Mouse (Mus musculus) WW6 (cell line): ENCODE measurements at regions not wholly inside any gene's neighbourhood (a gene's known extent, or its start where the extent isn't known, plus 50 kb on each side); places are given as distances from the start of the nearest gene placed in this dataset.

Experiments used
- DNase-seq: peaks from one replicate; pipeline ENCODE4 v3.0.0-alpha.2; 2013; ENCODE audit warnings: low read depth, low spot score

DNA sequence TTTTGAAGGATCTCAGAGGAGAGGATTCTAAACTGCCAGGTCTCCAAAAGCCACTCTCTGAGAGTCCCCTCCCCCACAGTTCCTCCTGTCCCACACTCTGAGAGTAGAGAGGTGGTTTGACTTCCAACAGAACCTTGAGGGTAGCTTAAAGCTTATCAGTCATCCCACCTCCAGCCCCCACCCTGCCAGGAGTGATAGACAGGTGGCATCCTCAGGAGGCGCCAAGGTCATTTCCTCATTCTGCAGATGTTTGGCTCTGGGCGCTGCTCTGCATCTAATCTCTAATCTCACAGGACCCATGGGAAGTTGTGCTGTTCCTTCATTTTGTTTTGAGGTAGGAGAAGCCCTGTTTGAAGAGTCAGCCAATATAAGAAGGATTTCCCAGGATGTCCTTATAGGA, 96.2 kb downstream of the Hes1 start:
- DNase-seq: no peak

DNA sequence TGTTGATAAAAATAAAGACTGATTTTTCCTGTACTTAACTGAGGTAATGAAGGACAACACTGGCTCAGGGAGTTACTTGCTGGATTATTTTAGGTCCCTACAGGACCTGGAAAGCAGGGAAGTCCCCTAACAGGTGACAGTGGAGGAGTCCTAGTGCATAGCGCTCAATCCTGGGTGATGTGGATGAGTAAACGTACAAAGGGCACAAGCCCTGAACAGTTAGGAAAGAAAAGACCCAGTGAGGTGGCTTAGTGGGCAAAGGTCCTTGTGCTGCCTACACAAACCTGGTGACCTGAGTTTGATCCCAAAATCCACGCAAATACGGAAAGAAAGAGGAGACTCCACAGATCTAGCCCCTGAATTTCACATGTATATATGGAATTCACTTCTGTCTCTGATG, 99.1 kb downstream of the Hes1 start:
- DNase-seq: no peak

DNA sequence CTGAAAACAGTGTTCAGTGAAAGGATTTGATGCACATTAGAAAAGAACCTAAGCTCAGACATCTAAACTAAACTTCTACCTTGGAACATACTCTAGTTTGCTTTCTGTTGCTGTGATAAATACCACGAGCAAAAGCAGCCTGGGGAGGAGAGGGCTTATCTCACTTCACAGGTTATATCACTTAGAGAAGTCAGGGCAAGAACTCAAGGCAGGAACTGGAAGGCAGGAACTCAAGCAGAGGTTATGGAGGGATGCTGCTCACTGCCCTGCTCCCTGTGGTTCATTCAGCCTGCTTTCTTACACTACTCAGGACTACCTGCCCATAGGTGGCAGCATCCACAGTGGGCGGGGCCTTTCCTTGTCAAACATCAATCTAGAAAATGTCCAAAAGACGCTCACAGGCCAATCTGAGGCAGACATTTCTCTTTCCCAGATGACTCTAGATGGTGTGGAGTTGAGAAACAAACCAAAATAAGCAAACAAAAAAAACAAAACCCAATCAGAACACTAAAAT, 101.5 kb downstream of the Hes1 start:
- no peak for DNase-seq

DNA sequence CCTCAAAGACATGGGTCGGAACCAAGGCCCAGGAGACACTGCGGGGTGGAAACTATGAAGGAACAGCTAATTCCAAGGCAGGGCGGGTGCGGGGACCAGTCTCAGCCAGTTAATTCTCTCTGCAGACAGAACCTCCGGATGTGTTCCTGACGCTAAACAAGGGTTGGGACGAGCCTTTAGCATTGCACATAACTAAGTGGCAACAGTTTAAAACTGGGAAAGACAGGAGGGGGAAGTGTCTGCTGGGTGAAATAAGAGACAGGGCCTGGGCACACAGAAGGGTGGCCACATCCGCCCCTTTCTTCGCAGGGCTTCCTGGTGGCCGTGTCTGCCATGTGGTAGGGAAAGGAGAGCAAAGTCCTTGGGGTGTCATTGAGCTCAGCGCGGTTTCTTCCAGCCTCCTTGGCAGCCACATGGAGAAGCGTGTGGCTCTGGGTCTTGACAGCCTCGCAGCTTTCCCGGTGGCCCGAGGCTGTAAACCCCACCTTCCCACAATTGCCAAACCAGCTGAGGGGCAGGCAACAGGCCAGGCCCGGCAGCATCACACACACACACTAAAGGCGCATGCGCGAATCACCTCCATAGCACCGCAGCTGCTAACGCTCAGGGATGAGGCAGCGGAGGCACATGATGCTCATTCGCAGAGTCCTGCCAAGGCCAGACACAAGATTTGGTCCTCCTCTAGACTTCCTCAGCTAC, 95.8 kb downstream of the Cpn2 start:
- DNase-seq: peak; percentile 57

DNA sequence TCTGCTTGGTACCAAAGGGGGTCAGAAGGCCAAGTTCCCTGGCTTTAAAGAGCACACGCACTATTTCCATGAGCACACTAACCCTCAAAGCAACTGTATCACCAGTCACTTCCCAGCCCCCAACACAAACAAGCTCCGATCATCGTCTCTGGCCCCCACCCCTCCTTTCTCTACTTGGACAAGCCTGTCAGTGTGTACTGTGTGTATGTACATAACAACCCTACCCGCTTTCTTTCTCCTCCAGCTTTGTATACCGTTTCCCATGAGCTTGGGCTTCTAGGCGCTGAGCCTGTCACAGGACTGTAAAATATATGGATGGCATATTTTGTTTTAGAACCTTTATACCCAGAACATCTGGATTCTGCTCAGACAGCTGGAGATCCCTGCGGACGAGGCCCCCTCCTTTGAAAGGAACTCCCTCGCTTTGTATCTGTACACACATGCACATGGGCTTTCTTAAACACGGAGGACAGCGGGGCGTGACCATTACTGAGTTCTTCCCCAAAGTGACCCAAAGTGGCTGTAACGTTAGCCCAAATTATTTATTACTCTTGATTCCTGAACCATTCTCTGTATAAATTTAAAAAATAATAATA, 95.1 kb downstream of the Cpn2 start:
- no peak for DNase-seq

DNA sequence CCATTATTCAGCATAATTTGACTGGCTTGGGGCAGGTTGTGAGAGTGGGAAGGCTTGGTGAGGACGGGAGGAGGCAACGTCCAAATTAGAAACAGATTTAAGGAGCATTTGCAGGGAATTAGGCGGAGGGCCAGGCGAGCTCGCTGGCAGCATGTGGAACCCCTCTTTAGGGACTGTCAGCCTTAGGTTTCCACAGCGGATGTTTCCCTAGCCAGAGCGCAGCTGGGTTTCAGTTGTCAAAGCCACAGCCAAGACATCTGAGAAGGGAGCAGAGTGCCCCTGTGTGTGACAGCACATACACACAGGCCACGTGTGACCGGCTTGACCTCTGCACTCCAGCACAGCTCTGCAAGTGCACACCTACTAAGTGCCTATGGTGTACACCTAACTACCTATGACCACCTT, 94.5 kb downstream of the Cpn2 start:
- no peak for DNase-seq

DNA sequence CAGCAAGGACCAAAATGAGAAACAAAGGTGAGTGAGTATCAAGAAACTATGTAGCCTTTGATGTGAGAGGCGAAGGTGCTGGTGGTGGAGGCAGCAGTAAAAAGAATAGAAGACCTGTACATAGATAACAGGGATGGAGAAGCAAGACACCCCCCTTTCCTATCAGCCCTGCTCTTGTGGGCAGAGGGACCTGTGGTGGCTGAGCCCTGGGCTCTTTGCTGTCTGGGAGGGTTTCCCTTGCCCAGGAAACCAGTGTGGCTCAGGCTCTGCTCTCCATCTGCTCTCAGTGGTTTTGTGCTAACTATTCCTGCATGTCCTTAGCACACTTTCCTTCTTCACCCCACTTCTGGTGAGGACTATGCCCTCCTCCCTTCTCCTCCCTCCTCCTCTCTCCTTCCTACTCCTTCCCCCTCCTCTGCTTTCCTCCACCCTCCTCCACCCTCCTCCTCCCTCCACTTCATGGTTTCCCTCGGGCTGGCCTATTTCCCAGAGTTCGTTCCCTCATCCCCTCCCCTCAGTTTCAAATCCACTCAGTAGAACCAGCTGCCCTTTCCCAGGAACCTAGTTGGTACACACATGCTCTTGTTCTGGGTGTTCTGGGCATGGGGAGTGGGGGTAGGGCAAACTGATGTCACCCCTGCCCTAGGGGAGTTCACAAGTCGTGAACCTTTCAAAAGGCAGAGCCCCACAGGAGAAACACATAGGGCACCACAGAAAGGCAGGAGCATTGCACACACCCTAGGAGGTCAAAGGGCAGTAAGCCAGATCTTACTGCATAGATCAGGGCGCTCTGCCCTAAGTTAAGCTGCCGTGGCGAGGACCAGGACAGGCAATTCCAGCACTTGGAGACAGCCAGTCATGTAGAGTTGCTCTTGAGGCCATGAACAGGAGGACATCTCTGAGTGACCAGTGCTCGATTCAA, 93.1 kb downstream of the Cpn2 start:
- no peak for DNase-seq

DNA sequence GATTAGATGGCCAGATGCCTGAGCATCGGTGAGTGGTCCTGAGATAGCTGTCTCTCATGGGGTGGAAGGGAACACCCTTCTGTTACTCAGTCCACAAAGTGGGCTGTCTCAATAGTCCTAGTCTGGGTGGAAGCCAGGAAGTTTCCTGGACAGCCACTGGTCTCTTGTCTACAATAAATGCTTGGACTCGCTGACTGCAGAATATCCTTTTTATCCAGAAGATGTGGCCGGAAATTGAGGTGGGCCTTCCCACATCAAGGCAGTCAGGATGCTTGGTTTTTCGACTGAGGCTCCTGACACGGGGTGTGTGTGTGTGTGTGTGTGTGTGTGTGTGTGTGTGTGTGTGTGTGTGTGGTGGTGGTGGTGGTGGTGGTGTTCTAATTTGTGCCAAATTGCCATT, 91.0 kb downstream of the Cpn2 start:
- DNase-seq: no peak

DNA sequence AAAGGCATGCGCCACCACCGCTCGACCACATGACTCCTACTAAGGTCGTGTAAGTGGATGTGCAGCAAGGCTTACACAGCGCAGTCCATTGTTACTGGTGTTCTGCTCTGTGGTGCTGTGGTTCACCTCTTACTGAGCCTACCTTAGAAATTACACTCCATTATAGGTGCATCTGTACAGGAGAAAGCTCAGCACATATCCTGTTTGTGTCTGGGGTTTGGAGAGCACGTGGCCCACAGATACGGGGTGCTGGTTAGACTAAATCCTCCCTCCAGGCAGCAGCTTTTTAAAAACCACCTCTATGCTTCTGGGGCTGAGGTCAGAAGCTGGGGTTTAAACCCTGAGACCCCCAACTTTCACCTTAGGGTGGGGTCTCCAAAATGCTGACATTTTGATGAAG, 89.5 kb downstream of the Cpn2 start:
- DNase-seq: no peak

DNA sequence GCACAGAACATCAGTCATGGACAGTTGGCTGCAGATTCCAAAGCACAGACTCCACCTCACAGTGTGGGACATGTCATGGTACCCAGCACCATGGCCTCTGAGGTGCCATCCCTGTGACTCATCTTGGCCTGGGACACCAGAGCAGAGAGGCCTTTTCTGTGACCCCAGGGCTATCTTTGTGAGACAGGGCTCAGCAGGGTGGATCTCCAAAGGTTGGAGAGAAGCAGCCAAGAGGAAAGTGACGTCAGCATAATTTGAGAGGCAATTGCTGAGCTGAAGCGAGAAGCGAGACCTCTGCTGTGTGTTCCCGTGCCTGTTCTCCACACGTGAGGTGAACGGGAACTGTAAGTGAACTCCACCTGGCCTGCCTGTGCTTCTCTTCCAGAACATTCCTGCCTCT, 88.7 kb downstream of the Cpn2 start:
- no peak for DNase-seq

DNA sequence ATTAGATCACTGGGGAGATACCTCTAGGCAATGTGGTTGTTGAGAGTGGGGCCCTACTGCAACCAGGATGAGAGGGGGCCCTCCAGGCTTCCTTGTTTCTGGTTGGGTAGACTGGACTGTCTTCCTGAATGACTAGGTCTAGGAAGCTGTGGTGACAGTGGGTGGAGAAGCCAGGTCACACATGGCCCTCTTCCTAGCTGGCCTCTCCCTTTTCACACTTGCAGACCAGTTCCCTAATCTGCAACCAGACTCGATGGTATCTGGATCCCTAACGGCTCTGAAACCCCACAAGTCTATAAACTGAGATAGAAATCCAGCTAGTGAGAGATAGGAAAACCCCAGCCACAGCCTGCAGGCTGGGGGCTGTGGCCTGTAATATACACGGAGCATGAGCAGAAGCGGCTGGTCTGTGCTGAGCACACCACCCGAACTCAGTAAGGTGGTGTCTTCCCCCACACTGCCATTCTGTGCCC, 87.8 kb downstream of the Cpn2 start:
- DNase-seq: no peak

DNA sequence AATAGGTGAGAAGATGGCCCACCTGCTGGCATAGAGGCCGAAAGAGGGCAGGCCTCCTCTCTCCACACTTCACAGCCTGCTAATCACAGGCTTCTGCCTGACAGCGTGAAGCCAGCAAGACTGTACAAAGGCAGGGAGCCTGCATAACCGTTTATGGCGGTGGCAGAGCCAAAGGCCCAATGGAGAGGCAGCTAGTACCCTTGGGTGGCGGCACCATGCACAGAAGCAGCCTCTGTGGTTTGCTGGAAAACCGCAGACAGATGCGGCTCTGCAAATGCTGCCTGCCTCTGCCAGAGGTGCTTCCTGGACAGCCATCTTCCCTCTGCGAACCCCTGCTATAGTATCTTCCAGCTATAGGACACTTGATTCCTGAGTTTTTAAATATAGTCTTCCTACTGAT, 86.2 kb downstream of the Cpn2 start:
- DNase-seq: no peak

DNA sequence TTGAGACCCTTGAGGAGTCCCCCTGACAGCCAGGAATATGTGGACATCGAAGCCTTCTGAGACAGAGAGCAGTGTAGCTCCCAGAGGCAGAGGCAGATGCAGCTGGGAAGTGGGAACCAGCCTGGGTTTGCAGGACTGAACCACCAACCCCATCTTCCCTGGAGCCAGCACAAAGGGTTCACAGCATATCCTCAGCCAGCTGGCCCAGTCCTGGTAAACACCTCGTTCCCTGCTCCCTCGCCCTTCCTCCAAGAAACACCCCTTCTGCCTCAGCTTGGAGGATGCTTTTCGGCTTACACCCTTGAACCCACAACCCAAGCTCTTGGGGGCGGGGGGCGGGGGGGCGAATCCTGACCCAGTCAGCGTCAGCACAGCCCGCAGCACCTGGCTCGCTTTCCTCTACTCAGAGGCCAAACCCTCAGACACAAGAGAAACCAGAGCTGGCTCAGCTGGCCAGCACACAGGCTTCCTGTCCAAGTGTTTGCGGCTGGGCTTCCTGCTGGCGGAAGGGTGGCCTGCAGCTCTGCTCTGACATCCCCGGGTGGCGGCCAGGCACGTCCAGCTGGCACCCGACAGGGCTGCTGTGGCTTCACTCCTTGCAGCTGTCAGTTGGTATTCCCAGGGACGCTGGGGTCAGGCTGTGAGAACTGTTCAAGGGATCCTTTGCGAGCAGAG, 82.6 kb downstream of the Cpn2 start:
- no peak for DNase-seq

DNA sequence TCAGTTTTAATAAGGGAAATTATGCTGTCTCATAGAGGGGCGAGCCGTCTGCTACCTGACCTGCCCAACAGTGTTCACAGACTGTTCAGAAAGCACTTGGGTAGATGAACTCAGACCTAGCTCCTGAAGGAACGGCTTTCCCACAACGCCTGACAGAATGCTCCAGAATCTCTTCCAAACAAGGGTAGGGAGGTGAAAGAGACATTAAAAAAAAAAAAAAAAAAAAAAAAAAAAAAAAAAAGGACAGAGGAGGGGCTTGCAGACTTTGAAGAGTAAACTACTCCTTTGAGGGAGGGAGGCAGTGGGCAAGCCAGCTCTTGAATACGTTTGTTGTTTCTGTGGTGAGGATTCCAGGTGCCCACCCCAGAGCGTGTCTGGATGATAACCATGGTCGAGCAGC, 81.6 kb downstream of the Cpn2 start:
- no peak for DNase-seq

DNA sequence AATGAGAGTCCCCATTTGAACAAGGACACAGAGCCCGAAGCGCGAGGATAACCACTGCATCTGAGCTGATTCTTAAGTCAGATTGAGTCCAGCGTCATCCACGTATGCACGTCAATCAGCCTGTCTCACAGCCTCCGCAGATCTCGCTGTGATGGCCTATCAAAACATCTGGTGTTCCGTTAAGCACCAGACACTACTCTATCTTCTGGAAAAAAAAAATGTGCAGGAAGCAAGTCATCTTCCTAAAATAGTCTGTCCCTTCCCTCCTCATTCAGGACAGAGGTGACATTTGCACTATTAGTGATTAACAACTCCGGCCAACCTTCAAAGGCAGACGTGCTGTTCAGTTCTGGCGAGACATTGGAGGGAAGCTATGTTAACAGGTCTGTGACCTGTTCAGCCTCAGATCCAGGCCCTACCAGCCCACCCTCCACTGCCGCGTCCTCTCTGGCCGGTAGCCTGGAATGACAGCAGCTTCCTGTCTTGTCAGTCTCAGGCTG, 81.0 kb downstream of the Cpn2 start:
- no peak for DNase-seq

DNA sequence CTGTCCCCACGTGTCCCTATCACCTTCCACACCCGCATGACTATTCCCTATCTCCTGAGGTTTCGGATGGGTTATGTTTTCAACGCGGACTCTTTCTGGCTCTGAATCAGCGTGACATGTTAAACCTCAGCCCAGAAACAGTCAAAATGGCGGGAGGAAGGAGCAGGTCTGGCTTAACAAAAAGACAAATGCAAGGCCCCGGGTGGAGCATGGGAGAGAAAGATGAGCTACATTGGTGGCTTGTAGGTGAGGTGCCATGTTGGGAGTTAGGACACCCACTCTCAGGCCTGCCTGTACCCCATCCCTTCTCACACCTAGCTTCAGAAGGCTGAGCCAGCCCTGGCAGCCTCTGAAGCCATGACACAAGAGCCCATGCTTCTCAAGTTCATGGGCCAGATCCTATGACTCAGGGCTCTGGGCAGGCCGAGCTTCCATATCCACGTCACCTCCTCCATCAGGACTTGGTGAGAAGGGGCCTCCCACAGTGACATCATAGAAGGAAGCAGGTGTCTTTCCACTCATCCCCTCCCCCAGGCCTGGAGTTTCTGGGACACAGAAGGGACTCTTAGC, 80.5 kb downstream of the Cpn2 start:
- no peak for DNase-seq

DNA sequence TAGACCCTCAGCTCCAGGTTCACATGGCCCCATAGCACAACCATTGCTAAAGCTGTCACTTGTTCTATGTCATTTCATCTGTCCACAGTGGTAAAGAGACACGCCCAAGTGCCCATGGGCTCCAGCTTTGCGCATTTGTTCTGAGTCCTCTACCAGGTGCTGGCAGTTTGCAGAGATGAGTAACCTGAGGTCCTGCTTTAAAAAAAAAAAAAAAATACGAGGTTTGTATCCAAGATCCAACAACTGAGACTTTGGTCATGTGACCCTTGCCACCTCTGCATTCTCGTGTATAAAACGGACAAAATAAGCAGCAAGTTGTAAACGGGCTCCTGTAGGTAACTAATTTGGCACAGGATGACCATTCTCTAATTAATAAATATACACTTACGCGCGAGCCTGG, 79.9 kb downstream of the Cpn2 start:
- no peak for DNase-seq

DNA sequence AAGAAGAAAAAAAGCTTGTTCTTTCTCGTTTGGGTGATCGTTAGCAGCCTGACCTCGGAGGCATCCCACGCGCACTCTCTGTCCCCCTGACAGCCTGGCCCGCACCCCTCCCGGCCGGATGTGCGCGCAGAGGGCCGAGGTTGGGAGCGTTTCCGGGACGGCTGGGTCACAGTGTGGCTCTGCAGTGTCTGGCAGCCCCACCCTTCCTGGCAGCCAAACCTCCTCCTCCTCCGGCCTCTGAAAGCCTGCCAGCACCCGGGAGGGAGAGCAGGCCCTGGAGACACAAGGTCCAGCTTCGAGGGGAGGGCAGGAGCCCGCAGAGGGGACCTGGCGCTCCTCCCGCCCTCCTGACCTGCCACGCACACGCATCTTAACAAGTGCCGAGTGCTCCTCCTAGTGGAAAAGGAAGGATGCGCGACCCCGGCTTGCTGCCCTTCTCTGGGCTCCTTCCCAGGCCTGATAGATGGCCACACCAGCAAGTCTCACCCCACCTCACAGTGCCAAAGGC, 79.3 kb downstream of the Cpn2 start:
- no peak for DNase-seq

DNA sequence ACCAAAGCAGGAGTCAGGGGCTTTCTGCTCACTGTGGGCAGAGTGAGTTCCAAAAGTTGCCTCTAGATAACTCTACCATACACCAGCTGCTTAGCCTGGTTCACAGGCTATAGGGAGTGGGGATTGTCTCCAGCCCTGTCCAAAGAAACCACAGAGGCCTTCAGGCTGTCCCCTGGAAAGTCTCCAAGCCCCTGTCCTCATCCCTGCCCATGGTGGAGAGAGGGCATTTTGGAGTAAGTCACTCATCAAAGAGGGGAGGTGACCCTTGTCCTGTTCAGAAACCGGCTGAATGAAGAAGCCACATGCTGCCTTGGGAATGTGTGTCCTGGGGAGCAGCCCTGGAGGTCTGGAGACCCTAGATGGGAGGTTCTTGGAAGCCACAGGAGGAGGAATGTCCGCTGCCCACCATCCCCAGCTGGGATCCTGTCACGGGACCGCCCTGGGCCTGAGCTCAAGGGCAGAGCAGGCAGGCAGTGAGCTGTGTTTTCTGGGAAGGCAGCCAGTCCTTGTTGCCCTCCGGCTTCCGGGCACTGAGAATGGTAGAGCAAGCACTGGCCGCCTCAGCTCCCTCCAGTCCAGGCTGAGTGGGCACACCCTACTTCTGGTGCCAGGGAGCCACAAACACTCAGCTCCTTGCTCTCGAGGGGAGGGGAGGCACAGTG, 78.4 kb downstream of the Cpn2 start:
- no peak for DNase-seq

DNA sequence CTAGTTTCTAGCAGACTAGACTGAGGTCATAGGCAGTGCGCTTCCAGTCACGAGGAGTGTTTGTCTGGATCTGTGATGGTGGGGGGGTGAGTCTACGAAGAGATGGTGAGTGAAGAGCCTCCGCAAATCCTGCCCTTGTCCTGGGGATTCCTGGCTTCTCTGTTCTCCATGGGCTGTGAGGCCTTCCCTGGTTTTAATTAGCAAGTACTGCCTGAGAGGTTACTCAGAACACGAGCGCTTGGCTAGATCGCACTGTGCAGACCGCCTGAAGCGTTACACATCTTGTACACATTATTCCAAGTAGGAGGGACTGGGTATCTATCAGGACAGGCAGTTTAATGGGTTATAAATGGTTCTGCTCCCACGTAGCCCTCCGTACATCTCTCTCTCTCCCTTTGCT, 76.9 kb downstream of the Cpn2 start:
- DNase-seq: no peak
